Mouse (Mus musculus): ENCODE results near the gene Mcat. TPM values are rescaled to one million over a fixed set of nuclear protein-coding genes. Genes with fewer than 3 reads are reported as not detected.

Gene Mcat
- polyA plus RNA-seq, 1 experiment = 49.8 TPM

DNA sequence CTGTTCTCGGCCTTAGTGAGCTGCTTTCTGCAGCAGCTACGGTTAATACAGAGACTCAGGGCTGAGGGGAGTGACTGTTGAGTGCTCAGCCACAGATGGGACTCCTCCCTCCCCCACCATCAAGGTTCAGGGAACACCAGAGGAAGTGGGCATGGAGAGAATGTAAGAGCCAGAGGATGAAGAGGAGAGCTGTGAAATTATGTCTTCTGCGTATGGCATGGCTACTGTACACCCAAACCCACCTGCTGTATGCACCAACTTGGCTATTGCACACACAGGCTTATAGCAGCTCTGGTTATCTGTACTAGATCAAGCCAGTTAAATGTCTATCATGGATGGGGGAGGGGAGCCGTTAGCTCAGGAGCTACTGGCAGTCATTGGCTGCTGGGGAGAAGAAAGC is 37.6 kb upstream of the Mcat start:
- TF ChIP-seq POLR2A (IDR thresholded peaks at IDR 0.05; ENCODE audit: control insufficient read depth, low read depth, low read length) = no peak
- TF ChIP-seq CTCF (IDR thresholded peaks at IDR 0.05; ENCODE audit: control insufficient read depth, insufficient read depth, insufficient replicate concordance, low read depth, low read length) = no peak
- Histone ChIP-seq H3K4me3 (ENCODE audit: control insufficient read depth, low read depth, low read length) (no peak overlapping the region), H3K27ac (ENCODE audit: control insufficient read depth, insufficient read depth, low read depth, low read length) (no peak overlapping the region), H3K36me3 (ENCODE audit: control insufficient read depth, insufficient read depth, low read length) (no peaks in the 10 kb centered on the region), H3K4me1 (ENCODE audit: control insufficient read depth, insufficient read depth, low read length) (no peaks in the 10 kb centered on the region), H3K27me3 (ENCODE audit: control insufficient read depth, insufficient read depth, low read length) (no peaks in the 10 kb centered on the region)

DNA sequence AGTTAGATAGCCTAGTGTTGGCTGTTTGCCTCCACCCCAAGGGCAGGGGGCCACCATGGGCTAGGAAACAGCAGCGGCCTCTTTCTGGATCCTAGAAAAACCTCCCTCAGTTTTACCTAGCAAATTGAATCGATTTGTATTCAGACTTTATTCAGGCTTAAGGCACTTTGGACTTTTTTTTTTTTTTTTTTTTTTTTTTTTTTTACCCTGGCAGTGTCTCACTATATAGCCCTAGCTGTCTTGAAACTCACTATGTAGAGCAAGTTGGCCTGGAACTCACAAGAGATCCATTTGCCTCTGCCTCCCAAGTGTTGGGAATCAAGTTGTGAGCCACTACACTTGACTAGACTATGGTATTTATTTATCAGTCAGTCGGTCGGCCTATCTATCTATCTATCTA is 33.2 kb upstream of the Mcat start:
- TF ChIP-seq POLR2A (IDR thresholded peaks at IDR 0.05; ENCODE audit: control insufficient read depth, low read depth, low read length) = no peak
- TF ChIP-seq CTCF (IDR thresholded peaks at IDR 0.05; ENCODE audit: control insufficient read depth, insufficient read depth, insufficient replicate concordance, low read depth, low read length) = no peak
- H3K36me3 ChIP-seq (ENCODE audit: control insufficient read depth, insufficient read depth, low read length) = no peaks in the 10 kb centered on the region
- no peaks in the 10 kb centered on the region for H3K27me3 ChIP-seq (ENCODE audit: control insufficient read depth, insufficient read depth, low read length)
- no peak overlapping the region for H3K4me3 ChIP-seq (ENCODE audit: control insufficient read depth, low read depth, low read length)
- no peak overlapping the region for H3K27ac ChIP-seq (ENCODE audit: control insufficient read depth, insufficient read depth, low read depth, low read length)
- H3K4me1 ChIP-seq (ENCODE audit: control insufficient read depth, insufficient read depth, low read length) = peaks cover 9% of the 10 kb centered on the region

DNA sequence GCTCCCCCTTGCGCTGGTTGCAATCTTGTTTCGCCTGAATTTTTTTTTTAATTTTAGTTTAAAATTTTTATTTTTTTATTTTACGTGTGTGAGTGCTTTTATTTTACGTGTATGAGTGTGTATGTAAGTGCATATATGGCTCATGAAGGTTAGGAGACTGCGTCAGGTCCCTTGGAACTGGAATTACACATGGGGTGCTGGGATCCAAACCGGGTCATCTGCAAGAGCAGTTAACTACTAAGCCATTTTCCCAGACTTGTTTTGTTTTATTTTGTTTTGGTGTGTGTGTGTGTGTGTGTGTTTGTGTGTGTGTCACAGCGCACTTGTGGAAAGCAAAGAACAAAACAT is 31.8 kb upstream of the Mcat start:
- Histone ChIP-seq H3K4me3 (ENCODE audit: control insufficient read depth, low read depth, low read length) (no peak overlapping the region; the same call in 1 of the 2 replicates), H3K27ac (ENCODE audit: control insufficient read depth, insufficient read depth, low read depth, low read length) (no peak overlapping the region), H3K4me1 (ENCODE audit: control insufficient read depth, insufficient read depth, low read length) (peaks cover 9% of the 10 kb centered on the region), H3K36me3 (ENCODE audit: control insufficient read depth, insufficient read depth, low read length) (no peaks in the 10 kb centered on the region), H3K27me3 (ENCODE audit: control insufficient read depth, insufficient read depth, low read length) (no peaks in the 10 kb centered on the region)
- TF ChIP-seq CTCF (IDR thresholded peaks at IDR 0.05; ENCODE audit: control insufficient read depth, insufficient read depth, insufficient replicate concordance, low read depth, low read length) (no peak), POLR2A (IDR thresholded peaks at IDR 0.05; ENCODE audit: control insufficient read depth, low read depth, low read length) (no peak)

DNA sequence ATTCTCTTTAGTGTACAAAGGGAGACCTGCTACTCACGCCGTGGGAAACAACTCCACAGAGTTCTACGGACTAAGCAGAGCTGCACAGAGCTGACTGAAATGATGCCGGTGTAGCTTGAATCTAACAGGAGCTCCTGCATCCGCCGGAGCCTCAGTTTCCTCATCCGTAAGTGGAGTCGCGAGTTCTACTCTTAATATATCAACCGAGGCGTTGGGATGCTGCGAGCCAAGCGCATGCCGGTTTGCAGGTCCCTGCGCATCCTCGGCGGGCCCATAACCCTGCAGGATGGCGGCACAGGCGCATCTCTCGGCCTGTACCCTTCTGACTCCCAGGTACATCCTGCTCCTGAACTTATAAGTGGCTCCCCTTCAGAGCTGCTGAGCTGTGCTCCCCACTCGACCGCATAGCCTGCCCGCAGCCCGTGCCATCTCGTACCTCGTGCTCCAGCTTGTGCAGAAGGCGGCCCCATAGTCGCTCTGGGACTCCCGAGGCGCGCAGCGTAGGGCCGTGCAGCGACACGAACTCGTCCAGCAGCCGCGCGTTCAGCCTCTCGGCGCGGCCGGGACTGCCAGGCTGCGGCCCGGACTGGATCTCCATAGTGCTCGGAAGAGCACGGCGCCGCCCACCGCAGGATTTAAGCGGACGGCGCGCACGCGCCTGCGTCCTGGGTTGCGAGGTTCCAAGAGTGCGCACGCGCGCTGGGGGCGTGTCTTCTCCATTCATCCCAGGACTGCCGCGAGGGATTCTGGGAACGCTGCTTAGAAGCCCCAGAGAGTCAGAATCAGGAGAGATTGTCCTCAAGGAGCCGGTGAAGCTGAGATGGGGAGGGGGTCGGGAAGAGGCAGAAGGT is 31.2 kb upstream of the Mcat start, which contains the start of gene Ttll12:
Gene Ttll12, minus strand, starts transcription at position 645 of the 851 bp plus-strand sequence.
- Histone ChIP-seq H3K36me3 (ENCODE audit: control insufficient read depth, insufficient read depth, low read length) (no peaks in the 10 kb centered on the region), H3K4me1 (ENCODE audit: control insufficient read depth, insufficient read depth, low read length) (peaks cover 9% of the 10 kb centered on the region), H3K27me3 (ENCODE audit: control insufficient read depth, insufficient read depth, low read length) (no peaks in the 10 kb centered on the region), H3K4me3 (ENCODE audit: control insufficient read depth, low read depth, low read length) (peak within 1 kb of the TSS; percentile 96), H3K27ac (ENCODE audit: control insufficient read depth, insufficient read depth, low read depth, low read length) (peak within 1 kb of the TSS; percentile 9; the same call in 1 of the 2 replicates)
- peak; percentile 58; the same call in 1 of the 2 replicates for TF ChIP-seq POLR2A (IDR thresholded peaks at IDR 0.05; ENCODE audit: control insufficient read depth, low read depth, low read length)
- no peak for TF ChIP-seq CTCF (IDR thresholded peaks at IDR 0.05; ENCODE audit: control insufficient read depth, insufficient read depth, insufficient replicate concordance, low read depth, low read length)

DNA sequence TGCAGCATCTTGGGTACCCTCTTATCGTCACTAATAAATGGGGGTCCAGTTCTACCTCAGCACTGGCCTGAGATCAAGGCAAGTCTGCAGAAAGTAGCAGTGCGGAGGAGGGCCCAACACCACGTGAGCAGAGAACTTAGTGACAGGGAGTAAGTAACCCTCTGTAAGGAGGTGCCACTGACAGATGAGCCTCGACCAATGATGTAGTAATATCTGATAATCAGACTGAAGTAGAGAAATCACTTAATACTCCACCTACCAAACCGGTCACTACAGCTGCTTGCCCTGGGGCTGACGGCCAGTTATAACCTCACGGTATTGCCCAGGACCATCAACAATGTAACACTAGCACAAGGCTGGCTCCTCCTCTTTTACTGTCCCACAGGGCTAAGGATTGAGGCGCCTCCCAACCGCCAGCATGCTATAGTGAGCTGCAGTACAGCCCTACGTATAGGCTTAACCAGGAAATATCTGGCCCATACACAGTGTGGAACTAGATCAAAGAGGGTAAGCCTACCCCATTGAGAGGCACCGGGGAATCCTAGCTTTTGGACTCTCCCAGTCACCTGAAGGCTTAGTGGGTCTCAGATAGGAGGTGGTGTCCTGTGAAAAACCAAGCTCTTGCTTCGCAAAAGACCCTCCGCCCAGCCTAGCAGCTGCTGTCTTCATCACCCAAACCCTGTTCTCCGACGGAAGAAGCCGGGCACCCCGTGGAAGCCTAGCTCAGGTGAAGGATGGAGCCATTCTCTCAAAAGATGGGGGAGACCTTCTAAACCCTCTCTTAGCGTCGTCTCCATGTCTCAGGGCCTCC is 30.3 kb upstream of the Mcat start:
- no peak overlapping the region; the same call in 1 of the 2 replicates for H3K27ac ChIP-seq (ENCODE audit: control insufficient read depth, insufficient read depth, low read depth, low read length)

DNA sequence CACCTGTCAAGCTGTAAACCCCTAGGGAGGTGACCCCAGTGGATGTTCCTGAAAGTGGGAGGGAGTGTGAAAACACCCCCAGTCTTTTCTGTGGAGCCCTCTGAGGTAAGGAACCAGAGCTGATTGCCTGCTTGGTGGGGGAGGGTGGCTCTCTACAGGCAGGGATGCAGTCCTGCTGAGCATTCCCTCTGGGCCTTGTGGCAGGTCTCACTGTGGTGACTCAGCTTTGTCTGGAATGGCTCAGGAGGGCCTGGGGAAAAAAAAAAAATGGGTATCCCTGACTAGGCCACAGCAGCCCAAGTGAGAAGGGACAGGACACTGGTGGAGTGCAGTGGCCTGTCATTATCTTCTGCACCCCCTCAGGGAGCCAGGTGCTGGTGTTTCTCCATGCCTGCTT is 29.6 kb upstream of the Mcat start:
- TF ChIP-seq POLR2A (IDR thresholded peaks at IDR 0.05; ENCODE audit: control insufficient read depth, low read depth, low read length) (no peak), CTCF (IDR thresholded peaks at IDR 0.05; ENCODE audit: control insufficient read depth, insufficient read depth, insufficient replicate concordance, low read depth, low read length) (no peak)
- H3K36me3 ChIP-seq (ENCODE audit: control insufficient read depth, insufficient read depth, low read length) = no peaks in the 10 kb centered on the region
- H3K27me3 ChIP-seq (ENCODE audit: control insufficient read depth, insufficient read depth, low read length) = no peaks in the 10 kb centered on the region
- H3K4me1 ChIP-seq (ENCODE audit: control insufficient read depth, insufficient read depth, low read length) = peaks cover 9% of the 10 kb centered on the region
- no peak overlapping the region for H3K27ac ChIP-seq (ENCODE audit: control insufficient read depth, insufficient read depth, low read depth, low read length)
- H3K4me3 ChIP-seq (ENCODE audit: control insufficient read depth, low read depth, low read length) = no peak overlapping the region

More for the DNA sequence above, 30.3 kb upstream of the Mcat start:
- TF ChIP-seq CTCF (IDR thresholded peaks at IDR 0.05; ENCODE audit: control insufficient read depth, insufficient read depth, insufficient replicate concordance, low read depth, low read length) (no peak), POLR2A (IDR thresholded peaks at IDR 0.05; ENCODE audit: control insufficient read depth, low read depth, low read length) (no peak)
- Histone ChIP-seq H3K4me1 (ENCODE audit: control insufficient read depth, insufficient read depth, low read length) (peaks cover 9% of the 10 kb centered on the region), H3K27me3 (ENCODE audit: control insufficient read depth, insufficient read depth, low read length) (no peaks in the 10 kb centered on the region), H3K36me3 (ENCODE audit: control insufficient read depth, insufficient read depth, low read length) (no peaks in the 10 kb centered on the region), H3K4me3 (ENCODE audit: control insufficient read depth, low read depth, low read length) (peak overlapping the region; percentile 96)

All from testis, adult 2 months (tissue).